Mouse (Mus musculus) limb, embryonic 10.5 days (tissue): ENCODE measurements around the gene Cdh22. TPM values are rescaled to one million over a fixed set of nuclear protein-coding genes. Genes with fewer than 3 reads are reported as not detected.

Experiments used
- polyA plus RNA-seq: library from polyadenylated mRNA; unstranded; fragments of >200 nt; fragmentation: Nextera tagmentation; extraction: Ambion mirVana; gene quantifications from 2 replicates; pipeline ENCODE4 v1.2.1, GENCODE M21; 2016

Cdh22 gene
- polyA plus RNA-seq, 1 experiment from 2014 or later = 0.94 TPM

Other genes starting within 250 kb of the Cdh22 start
- gene Ncoa5, start 200.0 kb downstream of the Cdh22 start, polyA plus RNA-seq = 92.9 and 105 TPM in 2 replicates
- gene Cd40, start 179.2 kb downstream of the Cdh22 start, polyA plus RNA-seq = 10.5 and 11.5 TPM in 2 replicates
- not detected in 2 replicates for gene 1700025C18Rik, start 144.1 kb downstream of the Cdh22 start, polyA plus RNA-seq
- 61.3 and 65.5 TPM in 2 replicates for gene Slc35c2, start 53.0 kb upstream of the Cdh22 start, polyA plus RNA-seq
- gene Elmo2, start 91.6 kb upstream of the Cdh22 start, polyA plus RNA-seq = 76.9 and 94.2 TPM in 2 replicates
- 0.64 and 1.3 TPM in 2 replicates for gene Zfp663, start 133.9 kb upstream of the Cdh22 start, polyA plus RNA-seq
- gene Zfp334, start 153.4 kb upstream of the Cdh22 start, polyA plus RNA-seq = 18.8 and 20.2 TPM in 2 replicates
- 0.10 TPM in 2 replicates for gene Ocstamp, start 165.6 kb upstream of the Cdh22 start, polyA plus RNA-seq
- 0.24 TPM in 1 of 2 replicates, not detected in the other for gene Slc13a3, start 238.4 kb upstream of the Cdh22 start, polyA plus RNA-seq